Mouse (Mus musculus): ENCODE measurements at regions not wholly inside any gene's neighbourhood (a gene's known extent, or its start where the extent isn't known, plus 50 kb on each side); places are given as distances from the start of the nearest gene placed in this dataset.

GRCm38 (mm10) chr5:126127486-126127885 lies 595.9 kb downstream of the Tmem132b start:
- no peaks in the 10 kb centered on the region for H3K79me2 ChIP-seq (ENCODE audit: control insufficient read depth, insufficient read depth, low read length, poor library complexity)
- H3K27me3 ChIP-seq (ENCODE audit: control insufficient read depth in 1 of 2, insufficient read depth in 2 of 2, low read length in 2 of 2), result no peaks in the 10 kb centered on the region
- H3K9me3 ChIP-seq (replicated peaks; ENCODE audit: insufficient read depth, low read length), result no peaks in the 10 kb centered on the region
- no peak overlapping the region for H3K4me3 ChIP-seq (ENCODE audit: control insufficient read depth in 1 of 2, insufficient read depth in 1 of 2, low read depth in 2 of 2, low read length in 2 of 2)
- no peak overlapping the region for H3K9ac ChIP-seq (ENCODE audit: control insufficient read depth, low read depth, low read length, poor library complexity, severe bottlenecking)
- no peak for TF ChIP-seq MAFK (IDR thresholded peaks at IDR 0.05; ENCODE audit: borderline replicate concordance, low read depth, low read length)
- TF ChIP-seq ZC3H11A (IDR thresholded peaks at IDR 0.05; ENCODE audit: low read depth, low read length), result no peak
- no peak for TF ChIP-seq MAZ (IDR thresholded peaks at IDR 0.05; ENCODE audit: low read depth, low read length)
- no peak for TF ChIP-seq EP300 (IDR thresholded peaks at IDR 0.05; ENCODE audit: low read depth in 1 of 2, low read length in 2 of 2)
- no peak for TF ChIP-seq USF1 (IDR thresholded peaks at IDR 0.05; ENCODE audit: low read depth, low read length)
- no peak for TF ChIP-seq TAL1 (IDR thresholded peaks at IDR 0.05; ENCODE audit: low read length)
- no peak for TF ChIP-seq ZMIZ1 (IDR thresholded peaks at IDR 0.05; ENCODE audit: low read depth, low read length)
- no peak for TF ChIP-seq ETS1 (IDR thresholded peaks at IDR 0.05; ENCODE audit: low read depth, low read length)
- TF ChIP-seq CHD2 (IDR thresholded peaks at IDR 0.05; ENCODE audit: low read length), result no peak
- no peak for TF ChIP-seq MAX (IDR thresholded peaks at IDR 0.05; ENCODE audit: low read length)
- no peak for TF ChIP-seq TCF12 (IDR thresholded peaks at IDR 0.05; ENCODE audit: low read depth, low read length)
- no peak for TF ChIP-seq RAD21 (IDR thresholded peaks at IDR 0.05; ENCODE audit: low read depth, low read length)
- TF ChIP-seq CTCF (IDR thresholded peaks at IDR 0.05 in 2 of 3, conservative IDR thresholded peaks at IDR 0.05 in 1 of 3; ENCODE audit: control insufficient read depth in 1 of 3, insufficient read depth in 1 of 3, low read depth in 2 of 3, low read length in 3 of 3, poor library complexity in 1 of 3, severe bottlenecking in 1 of 3), result no peak
- TF ChIP-seq POLR2A (IDR thresholded peaks at IDR 0.05; ENCODE audit: control insufficient read depth in 1 of 2, insufficient read depth in 1 of 2, low read depth in 1 of 2, low read length in 2 of 2, poor library complexity in 1 of 2), result no peak
- DNase-seq (ENCODE audit: low read depth, low spot score), result no peak
- no peaks in the 10 kb centered on the region for H3K36me3 ChIP-seq (ENCODE audit: control insufficient read depth in 1 of 2, insufficient read depth in 2 of 2, low read length in 2 of 2)
- no peak overlapping the region for H3K27ac ChIP-seq (ENCODE audit: control insufficient read depth, low read depth, low read length)
- H3K4me1 ChIP-seq (ENCODE audit: control insufficient read depth in 1 of 2, insufficient read depth in 2 of 2, low read length in 2 of 2), result no peaks in the 10 kb centered on the region

- TF ChIP-seq E2F4 (IDR thresholded peaks at IDR 0.05; ENCODE audit: borderline replicate concordance, low read depth, low read length), result no peak
- TF ChIP-seq KAT2A (conservative IDR thresholded peaks at IDR 0.05; ENCODE audit: low read depth, low read length), result no peak
- Histone ChIP-seq H3K9ac (ENCODE audit: control insufficient read depth, low read depth, low read length, poor library complexity, severe bottlenecking) (no peak overlapping the region), H3K79me2 (ENCODE audit: control insufficient read depth, insufficient read depth, low read length, poor library complexity) (no peaks in the 10 kb centered on the region), H3K27ac (ENCODE audit: control insufficient read depth, low read depth, low read length) (no peak overlapping the region), H3K36me3 (ENCODE audit: control insufficient read depth in 1 of 2, insufficient read depth in 2 of 2, low read length in 2 of 2) (no peaks in the 10 kb centered on the region), H3K9me3 (replicated peaks; ENCODE audit: insufficient read depth, low read length) (no peaks in the 10 kb centered on the region), H3K4me3 (ENCODE audit: control insufficient read depth in 1 of 2, insufficient read depth in 1 of 2, low read depth in 2 of 2, low read length in 2 of 2) (no peak overlapping the region), H3K27me3 (ENCODE audit: control insufficient read depth in 1 of 2, insufficient read depth in 2 of 2, low read length in 2 of 2) (no peaks in the 10 kb centered on the region), H3K4me1 (ENCODE audit: control insufficient read depth in 1 of 2, insufficient read depth in 2 of 2, low read length in 2 of 2) (no peaks in the 10 kb centered on the region)
- DNase-seq (ENCODE audit: low read depth, low spot score), result no peak
Measured at GRCm38 (mm10) chr5:126148908-126149307, 617.3 kb downstream of the Tmem132b start.
